Mouse (Mus musculus): ENCODE data around the gene Pitpnm3.

DNA sequence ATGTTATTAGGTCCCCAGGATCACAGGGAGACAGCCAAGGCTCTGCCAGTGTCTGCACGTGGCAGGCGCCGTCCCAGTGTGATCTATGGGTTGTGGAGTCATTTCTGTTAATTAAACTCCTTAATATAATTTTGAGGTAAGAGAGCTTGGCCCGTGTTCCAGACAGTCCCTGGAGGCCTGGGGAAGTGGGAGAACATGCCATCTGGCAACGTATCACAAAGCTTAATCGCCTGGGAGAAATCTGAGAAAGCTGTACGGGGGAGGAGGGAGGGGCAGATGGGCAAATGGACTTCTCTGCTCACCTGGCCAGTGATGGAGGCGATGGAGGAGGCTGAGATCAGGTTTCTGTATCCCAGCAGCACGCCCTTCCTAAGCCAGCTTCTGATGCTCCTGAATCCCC is 132.4 kb downstream of the Pitpnm3 start:
- no peak for TF ChIP-seq CTCF (IDR thresholded peaks at IDR 0.05; ENCODE audit: borderline replicate concordance, insufficient read depth, low read length)
- no peak for TF ChIP-seq POLR2A (IDR thresholded peaks at IDR 0.05; ENCODE audit: low read depth, low read length)
